Comparison of ENCODE assay signal across 8 mouse cellular contexts in the genomic region with DNA sequence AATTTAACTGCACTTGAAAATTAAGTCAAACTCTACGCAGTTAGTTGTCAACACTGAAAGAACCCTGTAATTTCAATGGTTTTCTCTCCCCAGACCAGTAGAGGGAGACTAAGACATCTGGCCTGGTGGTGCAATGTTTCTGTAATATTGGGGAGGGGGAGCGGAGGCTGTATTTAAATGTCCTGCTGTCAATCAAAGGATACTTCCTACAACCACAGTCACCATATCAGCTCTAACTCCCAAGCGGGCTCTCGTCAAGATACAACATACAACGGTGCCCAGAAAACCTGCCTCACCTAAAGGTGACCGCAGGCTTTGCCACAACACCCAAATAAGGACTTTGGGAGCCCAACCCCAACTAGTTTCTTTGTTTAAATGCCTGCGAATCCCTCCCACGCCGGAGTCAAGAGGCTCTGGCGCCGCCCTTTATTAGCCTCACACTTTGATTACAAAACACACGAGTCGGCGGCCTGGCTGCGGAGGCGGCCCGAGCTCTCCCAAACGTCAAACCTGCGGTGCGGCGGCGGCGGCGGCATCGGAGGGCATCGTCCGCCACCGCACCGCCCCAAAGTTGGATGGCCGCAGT. TPM values are rescaled to one million over a fixed set of nuclear protein-coding genes. Genes with fewer than 3 reads are reported as not detected.
A peak's percentile ranks its signal among the peaks of the same experiment; 100 is the strongest.
DNase-seq lines count a peak whose midpoint lies in the region; ATAC-seq and TF ChIP-seq lines count a peak whose summit lies in the region.

No protein-coding gene starts in this region.

- peak; percentile 53 for DNase-seq in G1E (ENCODE audit: low spot score)
- DNase-seq in cerebellum, adult 11-12 months: peak; percentile 55
- peak; percentile 75 to 83 for DNase-seq in heart, postnatal 14 days
- DNase-seq in layer of hippocampus, adult 11-12 months (ENCODE audit: low spot score): peak; percentile 61
- DNase-seq in thymus, adult 18-20 months: peak; percentile 32 to 69

- ATAC-seq in G1E (ENCODE audit: extremely low read depth, insufficient number of reproducible peaks, low FRiP score, poor library complexity, severe bottlenecking): peak; percentile 66
- peak; percentile 42 for ATAC-seq in forebrain, embryonic 15.5 days (replicated peaks)
- ATAC-seq in lung, embryonic 15.5 days (ENCODE audit: borderline replicate concordance, extremely low read depth, low FRiP score, low TSS enrichment): peak; percentile 49

- intact Hi-C loops in heart, postnatal 14 days (cut with DNase I): loop anchor here (1.0 to 5.0 kb wide), 2 partner anchors 52 to 139 kb away; no protein-coding TSS in a partner anchor

- peaks cover 24% of the 10 kb centered on the region for H3K4me1 ChIP-seq in G1E (ENCODE audit: insufficient read depth, low read depth, low read length)
- peaks cover 12% of the 10 kb centered on the region for H3K4me1 ChIP-seq in forebrain, embryonic 15.5 days
- 0 out of 2 replicates have a peak, but pooled peaks cover 2% of the 10 kb centered on the region for H3K4me1 ChIP-seq in lung, embryonic 15.5 days
- peaks cover 2% of the 10 kb centered on the region for H3K4me1 ChIP-seq in olfactory bulb, adult 2 months (ENCODE audit: control insufficient read depth, insufficient read depth, low read length)

- TF ChIP-seq CTCF in G1E (IDR thresholded peaks at IDR 0.05; ENCODE audit: low read depth, low read length): no peak
- no peak for TF ChIP-seq CTCF in olfactory bulb, adult 2 months (IDR thresholded peaks at IDR 0.05; ENCODE audit: insufficient read depth, low read depth, low read length)

- H3K27ac ChIP-seq in forebrain, embryonic 15.5 days (replicated peaks): peak overlapping the region; percentile 97
- H3K27ac ChIP-seq in lung, embryonic 15.5 days: peak overlapping the region; percentile 94
- H3K27ac ChIP-seq in olfactory bulb, adult 2 months (ENCODE audit: insufficient read depth, low read depth, low read length): peak overlapping the region; percentile 38

- peak overlapping the region; percentile 92 for H3K4me3 ChIP-seq in G1E (ENCODE audit: low read depth, low read length)
- H3K4me3 ChIP-seq in forebrain, embryonic 15.5 days: peak overlapping the region; percentile 100
- peak overlapping the region; percentile 86 for H3K4me3 ChIP-seq in lung, embryonic 15.5 days
- peak overlapping the region; percentile 85 for H3K4me3 ChIP-seq in olfactory bulb, adult 2 months (ENCODE audit: insufficient read depth, low read depth, low read length)

- H3K9ac ChIP-seq in forebrain, embryonic 15.5 days (replicated peaks): peak overlapping the region; percentile 96
- H3K9ac ChIP-seq in lung, embryonic 15.5 days: peak overlapping the region; percentile 80

- WGBS in forebrain, embryonic 15.5 days: under 1% methylated on average over 29 of the region's 30 CpGs
- under 1% methylated on average over 30 of the region's 30 CpGs for WGBS in lung, embryonic 15.5 days
- WGBS in olfactory bulb, adult 2 months: under 1% methylated on average over 30 of the region's 30 CpGs

- no peaks in the 10 kb centered on the region for H3K36me3 ChIP-seq in G1E (replicated peaks)
- no peaks in the 10 kb centered on the region for H3K36me3 ChIP-seq in forebrain, embryonic 15.5 days
- H3K36me3 ChIP-seq in lung, embryonic 15.5 days: no peaks in the 10 kb centered on the region

- H3K9me3 ChIP-seq in G1E (replicated peaks): no peaks in the 10 kb centered on the region
- no peaks in the 10 kb centered on the region for H3K9me3 ChIP-seq in forebrain, embryonic 15.5 days
- H3K9me3 ChIP-seq in lung, embryonic 15.5 days: no peaks in the 10 kb centered on the region

- H3K4me2 ChIP-seq in forebrain, embryonic 15.5 days (replicated peaks): peak overlapping the region; percentile 78
- H3K4me2 ChIP-seq in lung, embryonic 15.5 days: peak overlapping the region; percentile 81

- TF ChIP-seq POLR2A in olfactory bulb, adult 2 months (IDR thresholded peaks at IDR 0.05; ENCODE audit: insufficient read depth, low read depth, low read length): no peak

- H3K27me3 ChIP-seq in G1E (ENCODE audit: insufficient read depth, low read length): peaks cover 6% of the 10 kb centered on the region
- H3K27me3 ChIP-seq in forebrain, embryonic 15.5 days: no peaks in the 10 kb centered on the region
- H3K27me3 ChIP-seq in lung, embryonic 15.5 days: no peaks in the 10 kb centered on the region

RNA-seq across cellular contexts. Expression of gene Kdm7a, which starts 1.4 kb away (rescaled TPM):
- total RNA-seq in G1E (2014; fragmentation: Nextera tagmentation): 29.0 and 45.1 TPM in 2 replicates
- total RNA-seq in G1E (2017): 6.7 and 9.0 TPM in 2 replicates
- polyA plus RNA-seq in G1E (2012): 0.50 and 0.76 TPM in 2 replicates
- polyA plus RNA-seq in forebrain, embryonic 15.5 days (2015; fragmentation: Nextera tagmentation; extraction: Ambion mirVana): 7.4 and 8.1 TPM in 2 replicates
- 10 to 100 TPM; 20.2 to 21.9 TPM for total RNA-seq in heart, postnatal 14 days (2021)
- 5.8 and 6.8 TPM in 2 replicates for polyA plus RNA-seq in lung, embryonic 15.5 days (2015; fragmentation: Nextera tagmentation; extraction: Ambion mirVana)
- polyA plus RNA-seq in olfactory bulb, adult 2 months (2012; ENCODE audit: insufficient read depth, insufficient read length, low replicate concordance, missing spikeins): 63.2 TPM in 1 of 2 replicates, not detected in the other

Comparison
In these comparisons a context has a peak if more than half of its experiments do, and no peak if none do; other contexts are left out.
1. Peak in every context shown above with its lines: DNase-seq, ATAC-seq, H3K4me3 ChIP-seq and H3K27ac ChIP-seq.
2. H3K27ac ChIP-seq: peak in every context shown above with its lines; median percentile 97 in forebrain, embryonic 15.5 days; 94 in lung, embryonic 15.5 days; 38 in olfactory bulb, adult 2 months.